Mouse (Mus musculus) limb, embryonic 12.5 days (tissue): ENCODE measurements at regions not wholly inside any gene's neighbourhood (a gene's known extent, or its start where the extent isn't known, plus 50 kb on each side); places are given as distances from the start of the nearest gene placed in this dataset.

Experiments
- ATAC-seq: fragments of 200-750 bp; cut with Nextera tagmentation; 2 replicates; pipeline ENCODE4 v1.8.0; 2017; ENCODE audit warnings: low read depth, moderate TSS enrichment; ENCODE audit not compliant: insufficient number of reproducible peaks, insufficient read depth, low FRiP score, low TSS enrichment
- H3K27ac ChIP-seq: fragments of 300-500 bp; sonication (generic); 2 replicates; pipeline ENCODE4 v1.5.1; 2016; ENCODE audit warnings: mild to moderate bottlenecking, moderate library complexity
- H3K27me3 ChIP-seq: fragments of 300-500 bp; sonication (generic); 2 replicates; pipeline ENCODE4 v1.6.1; 2016; ENCODE audit warnings: mild to moderate bottlenecking, moderate library complexity
- H3K36me3 ChIP-seq: fragments of 300-500 bp; sonication (generic); 2 replicates; pipeline ENCODE4 v1.6.1; 2016; ENCODE audit warnings: mild to moderate bottlenecking, moderate library complexity
- H3K4me1 ChIP-seq: fragments of 300-500 bp; sonication (generic); replicated peaks from 2 replicates; pipeline ENCODE4 v1.6.1; 2016
- H3K4me2 ChIP-seq: fragments of 300-500 bp; sonication (generic); 2 replicates; pipeline ENCODE4 v1.6.1; 2016; ENCODE audit warnings: mild to moderate bottlenecking, moderate library complexity
- H3K4me3 ChIP-seq: fragments of 300-500 bp; sonication (generic); replicated peaks from 2 replicates; pipeline ENCODE4 v1.5.1; 2016; ENCODE audit warnings: mild to moderate bottlenecking
- H3K9ac ChIP-seq: fragments of 300-500 bp; sonication (generic); replicated peaks from 2 replicates; pipeline ENCODE4 v1.6.1; 2016; ENCODE audit warnings: mild to moderate bottlenecking, moderate library complexity
- H3K9me3 ChIP-seq: fragments of 300-500 bp; sonication (generic); 2 replicates; pipeline ENCODE4 v1.6.1; 2016; ENCODE audit warnings: mild to moderate bottlenecking, moderate library complexity
- WGBS: fragments of 180-500 bp; shearing (Covaris S2); methylation state at CpG from one replicate; pipeline ENCODE4 v1.1.7; 2016; 5-methylcytosine and 5-hydroxymethylcytosine counted together

GRCm38 (mm10) chr16:62608617-62609016 lies 178.0 kb downstream of the Nsun3 start:
- Histone ChIP-seq H3K4me1 (no peaks in the 10 kb centered on the region), H3K27me3 (no peaks in the 10 kb centered on the region), H3K4me2 (no peak overlapping the region), H3K27ac (no peak overlapping the region), H3K36me3 (no peaks in the 10 kb centered on the region), H3K4me3 (no peak overlapping the region), H3K9me3 (no peaks in the 10 kb centered on the region), H3K9ac (no peak overlapping the region)
- WGBS: 84% methylated on average over 3 of the region's 3 CpGs
- ATAC-seq: no peak

GRCm38 (mm10) chr16:62605920-62606319 lies 180.7 kb downstream of the Nsun3 start:
- Histone ChIP-seq H3K36me3 (no peaks in the 10 kb centered on the region), H3K27ac (no peak overlapping the region)
- WGBS: 100% methylated on average over 1 of the region's 1 CpGs

GRCm38 (mm10) chr16:62562051-62562450 lies 224.6 kb downstream of the Nsun3 start:
- no peaks in the 10 kb centered on the region for H3K27me3 ChIP-seq
- no peaks in the 10 kb centered on the region for H3K36me3 ChIP-seq
- no peak overlapping the region for H3K27ac ChIP-seq
- no peak for ATAC-seq
- no peak overlapping the region for H3K4me2 ChIP-seq
- no peaks in the 10 kb centered on the region for H3K9me3 ChIP-seq
- no peak overlapping the region for H3K9ac ChIP-seq
- H3K4me1 ChIP-seq: no peaks in the 10 kb centered on the region
- WGBS: 37% methylated on average over 4 of the region's 4 CpGs
- H3K4me3 ChIP-seq: no peak overlapping the region

More at GRCm38 (mm10) chr16:62605920-62606319, 180.7 kb downstream of the Nsun3 start:
- Histone ChIP-seq H3K9ac (no peak overlapping the region), H3K27me3 (no peaks in the 10 kb centered on the region), H3K9me3 (no peaks in the 10 kb centered on the region), H3K4me1 (no peaks in the 10 kb centered on the region), H3K4me3 (no peak overlapping the region), H3K4me2 (no peak overlapping the region)
- no peak for ATAC-seq

GRCm38 (mm10) chr16:62543156-62543555 lies 243.5 kb downstream of the Nsun3 start:
- WGBS: 82% methylated on average over 2 of the region's 2 CpGs
- Histone ChIP-seq H3K27ac (no peak overlapping the region), H3K4me3 (no peak overlapping the region), H3K9ac (no peak overlapping the region), H3K27me3 (no peaks in the 10 kb centered on the region), H3K9me3 (no peaks in the 10 kb centered on the region), H3K4me2 (no peak overlapping the region), H3K36me3 (no peaks in the 10 kb centered on the region), H3K4me1 (no peaks in the 10 kb centered on the region)
- ATAC-seq: no peak

- WGBS: 79% methylated on average over 7 of the region's 7 CpGs
These were observed 248.7 kb downstream of the Nsun3 start for GRCm38 (mm10) chr16:62537730-62538479.

GRCm38 (mm10) chr16:62509321-62509720 lies 277.3 kb downstream of the Nsun3 start:
- Histone ChIP-seq H3K4me3 (no peak overlapping the region), H3K4me1 (0 out of 2 replicates have a peak, but pooled peaks cover 3% of the 10 kb centered on the region), H3K27ac (no peak overlapping the region), H3K36me3 (no peaks in the 10 kb centered on the region), H3K4me2 (no peak overlapping the region), H3K9me3 (no peaks in the 10 kb centered on the region), H3K27me3 (no peaks in the 10 kb centered on the region), H3K9ac (no peak overlapping the region)
- 88% methylated on average over 1 of the region's 1 CpGs for WGBS
- no peak for ATAC-seq

More at GRCm38 (mm10) chr16:62537730-62538479, 248.7 kb downstream of the Nsun3 start:
- H3K4me2 ChIP-seq: no peak overlapping the region
- no peak overlapping the region for H3K27ac ChIP-seq
- H3K27me3 ChIP-seq: no peaks in the 10 kb centered on the region
- ATAC-seq: no peak
- no peak overlapping the region for H3K9ac ChIP-seq
- H3K9me3 ChIP-seq: no peaks in the 10 kb centered on the region
- no peak overlapping the region for H3K4me3 ChIP-seq
- no peaks in the 10 kb centered on the region for H3K36me3 ChIP-seq
- no peaks in the 10 kb centered on the region for H3K4me1 ChIP-seq

- no peak overlapping the region for H3K4me3 ChIP-seq
- 63% methylated on average over 2 of the region's 2 CpGs for WGBS
- ATAC-seq: no peak
- no peaks in the 10 kb centered on the region for H3K36me3 ChIP-seq
- no peak overlapping the region for H3K9ac ChIP-seq
- no peak overlapping the region for H3K4me2 ChIP-seq
- H3K27ac ChIP-seq: no peak overlapping the region
- no peaks in the 10 kb centered on the region for H3K27me3 ChIP-seq
- H3K4me1 ChIP-seq: 0 out of 2 replicates have a peak, but pooled peaks cover 3% of the 10 kb centered on the region
- no peaks in the 10 kb centered on the region for H3K9me3 ChIP-seq
These were observed 279.7 kb downstream of the Nsun3 start for GRCm38 (mm10) chr16:62506725-62507482.

- WGBS: 50% methylated on average over 6 of the region's 6 CpGs
These were observed 285.7 kb downstream of the Nsun3 start for GRCm38 (mm10) chr16:62500870-62501269.

GRCm38 (mm10) chr16:62500334-62500733 lies 286.3 kb downstream of the Nsun3 start:
- Histone ChIP-seq H3K4me1 (no peaks in the 10 kb centered on the region), H3K4me2 (no peak overlapping the region)

More at GRCm38 (mm10) chr16:62500870-62501269, 285.7 kb downstream of the Nsun3 start:
- H3K9me3 ChIP-seq: no peaks in the 10 kb centered on the region
- no peak overlapping the region for H3K4me2 ChIP-seq
- no peaks in the 10 kb centered on the region for H3K36me3 ChIP-seq
- H3K27ac ChIP-seq: no peak overlapping the region
- ATAC-seq: no peak
- no peaks in the 10 kb centered on the region for H3K4me1 ChIP-seq
- no peak overlapping the region for H3K4me3 ChIP-seq
- H3K9ac ChIP-seq: no peak overlapping the region
- no peaks in the 10 kb centered on the region for H3K27me3 ChIP-seq

GRCm38 (mm10) chr16:62498761-62499160 lies 287.9 kb downstream of the Nsun3 start:
- H3K9me3 ChIP-seq: no peaks in the 10 kb centered on the region
- H3K4me3 ChIP-seq: no peak overlapping the region
- no peak for ATAC-seq
- H3K27ac ChIP-seq: no peak overlapping the region
- WGBS: 82% methylated on average over 5 of the region's 5 CpGs
- H3K36me3 ChIP-seq: no peaks in the 10 kb centered on the region
- H3K9ac ChIP-seq: no peak overlapping the region
- no peaks in the 10 kb centered on the region for H3K27me3 ChIP-seq
- no peaks in the 10 kb centered on the region for H3K4me1 ChIP-seq
- no peak overlapping the region for H3K4me2 ChIP-seq

More at GRCm38 (mm10) chr16:62500334-62500733, 286.3 kb downstream of the Nsun3 start:
- 72% methylated on average over 6 of the region's 6 CpGs for WGBS
- Histone ChIP-seq H3K27me3 (no peaks in the 10 kb centered on the region), H3K9ac (no peak overlapping the region), H3K27ac (no peak overlapping the region), H3K36me3 (no peaks in the 10 kb centered on the region), H3K9me3 (no peaks in the 10 kb centered on the region), H3K4me3 (no peak overlapping the region)
- ATAC-seq: no peak

- H3K4me3 ChIP-seq: no peak overlapping the region
- H3K36me3 ChIP-seq: no peaks in the 10 kb centered on the region
- WGBS: 58% methylated on average over 9 of the region's 9 CpGs
- ATAC-seq: no peak
- H3K9ac ChIP-seq: no peak overlapping the region
- H3K4me1 ChIP-seq: no peaks in the 10 kb centered on the region
- H3K4me2 ChIP-seq: no peak overlapping the region
- no peaks in the 10 kb centered on the region for H3K9me3 ChIP-seq
- H3K27me3 ChIP-seq: no peaks in the 10 kb centered on the region
- H3K27ac ChIP-seq: no peak overlapping the region
These were observed 289.9 kb downstream of the Nsun3 start for GRCm38 (mm10) chr16:62496697-62497096.
